Mouse (Mus musculus): ENCODE measurements around the gene Gm28051. TPM values are rescaled to one million over a fixed set of nuclear protein-coding genes. Genes with fewer than 3 reads are reported as not detected.
A peak's percentile ranks its signal among the peaks of the same experiment; 100 is the strongest.

Gm28051 gene
- polyA plus RNA-seq, 1 experiment from 2014 or later = not detected

- 13% methylated on average over 4 of the region's 5 CpGs for WGBS
- H3K27ac ChIP-seq (replicated peaks; ENCODE audit: low read depth, low read length) = no peak overlapping the region
- no peaks in the 10 kb centered on the region for H3K36me3 ChIP-seq (ENCODE audit: control insufficient read depth, insufficient read depth, low read length)
- no peak overlapping the region for H3K4me3 ChIP-seq (replicated peaks; ENCODE audit: low read depth, low read length)
- no peak overlapping the region for H3K4me2 ChIP-seq (ENCODE audit: low read length)
- peaks cover 15% of the 10 kb centered on the region for H3K4me1 ChIP-seq (ENCODE audit: control insufficient read depth, insufficient read depth, low read length)
- no peak overlapping the region for H3K9ac ChIP-seq (replicated peaks; ENCODE audit: low read length)
- no peaks in the 10 kb centered on the region for H3K27me3 ChIP-seq (ENCODE audit: control insufficient read depth, insufficient read depth, low read length)
- DNase-seq (peak; percentile 70), ATAC-seq (ENCODE audit: low FRiP score, low TSS enrichment) (no peak)
- H3K9me3 ChIP-seq (ENCODE audit: control insufficient read depth, low read length) = no peaks in the 10 kb centered on the region
Observed at GRCm38 (mm10) chr12:102733381-102733780, 24.2 kb downstream of the Gm28051 start.

- peak; percentile 53 for ATAC-seq (ENCODE audit: low FRiP score, low TSS enrichment)
- WGBS = 37% methylated on average over 16 of the region's 16 CpGs
- Histone ChIP-seq H3K27ac (replicated peaks; ENCODE audit: low read depth, low read length) (peak overlapping the region; percentile 80), H3K36me3 (ENCODE audit: control insufficient read depth, insufficient read depth, low read length) (no peaks in the 10 kb centered on the region), H3K4me3 (replicated peaks; ENCODE audit: low read depth, low read length) (peak overlapping the region; percentile 11; the same call in 1 of the 2 replicates), H3K27me3 (ENCODE audit: control insufficient read depth, insufficient read depth, low read length) (no peaks in the 10 kb centered on the region), H3K9ac (replicated peaks; ENCODE audit: low read length) (no peak overlapping the region), H3K4me1 (ENCODE audit: control insufficient read depth, insufficient read depth, low read length) (peaks cover 15% of the 10 kb centered on the region), H3K4me2 (ENCODE audit: low read length) (peak overlapping the region; percentile 46), H3K9me3 (ENCODE audit: control insufficient read depth, low read length) (no peaks in the 10 kb centered on the region)
- DNase-seq = peak; percentile 25
Observed at GRCm38 (mm10) chr12:102730798-102731619, 26.6 kb downstream of the Gm28051 start.

- Histone ChIP-seq H3K27me3 (ENCODE audit: control insufficient read depth, insufficient read depth, low read length) (no peaks in the 10 kb centered on the region), H3K4me3 (replicated peaks; ENCODE audit: low read depth, low read length) (peak overlapping the region; percentile 16), H3K9ac (replicated peaks; ENCODE audit: low read length) (no peak overlapping the region; the same call in 1 of the 2 replicates), H3K4me1 (ENCODE audit: control insufficient read depth, insufficient read depth, low read length) (peaks cover 15% of the 10 kb centered on the region), H3K9me3 (ENCODE audit: control insufficient read depth, low read length) (no peaks in the 10 kb centered on the region), H3K4me2 (ENCODE audit: low read length) (peak overlapping the region; percentile 46), H3K27ac (replicated peaks; ENCODE audit: low read depth, low read length) (peak overlapping the region; percentile 80), H3K36me3 (ENCODE audit: control insufficient read depth, insufficient read depth, low read length) (no peaks in the 10 kb centered on the region)
- peak; percentile 97 for ATAC-seq (ENCODE audit: low FRiP score, low TSS enrichment)
- peak; percentile 95 for DNase-seq
- 33% methylated on average over 26 of the region's 26 CpGs for WGBS
Observed at GRCm38 (mm10) chr12:102729855-102730797, 27.4 kb downstream of the Gm28051 start.

GRCm38 (mm10) chr12:102725761-102726175 is 31.8 kb downstream of the Gm28051 start:
- H3K27ac ChIP-seq (replicated peaks; ENCODE audit: low read depth, low read length) = no peak overlapping the region
- DNase-seq (no peak), ATAC-seq (ENCODE audit: low FRiP score, low TSS enrichment) (no peak)
- H3K9ac ChIP-seq (replicated peaks; ENCODE audit: low read length) = no peak overlapping the region
- WGBS = 91% methylated on average over 7 of the region's 7 CpGs
- H3K4me3 ChIP-seq (replicated peaks; ENCODE audit: low read depth, low read length) = no peak overlapping the region
- no peaks in the 10 kb centered on the region for H3K36me3 ChIP-seq (ENCODE audit: control insufficient read depth, insufficient read depth, low read length)
- H3K4me2 ChIP-seq (ENCODE audit: low read length) = no peak overlapping the region
- no peaks in the 10 kb centered on the region for H3K27me3 ChIP-seq (ENCODE audit: control insufficient read depth, insufficient read depth, low read length)
- no peaks in the 10 kb centered on the region for H3K9me3 ChIP-seq (ENCODE audit: control insufficient read depth, low read length)
- H3K4me1 ChIP-seq (ENCODE audit: control insufficient read depth, insufficient read depth, low read length) = peaks cover 6% of the 10 kb centered on the region

GRCm38 (mm10) chr12:102725146-102725545 is 32.4 kb downstream of the Gm28051 start:
- DNase-seq (no peak), ATAC-seq (ENCODE audit: low FRiP score, low TSS enrichment) (no peak)
- WGBS = 92% methylated on average over 6 of the region's 6 CpGs
- Histone ChIP-seq H3K4me2 (ENCODE audit: low read length) (no peak overlapping the region), H3K36me3 (ENCODE audit: control insufficient read depth, insufficient read depth, low read length) (no peaks in the 10 kb centered on the region), H3K4me3 (replicated peaks; ENCODE audit: low read depth, low read length) (no peak overlapping the region), H3K4me1 (ENCODE audit: control insufficient read depth, insufficient read depth, low read length) (0 out of 2 replicates have a peak, but pooled peaks cover 3% of the 10 kb centered on the region), H3K27ac (replicated peaks; ENCODE audit: low read depth, low read length) (no peak overlapping the region), H3K9ac (replicated peaks; ENCODE audit: low read length) (no peak overlapping the region), H3K27me3 (ENCODE audit: control insufficient read depth, insufficient read depth, low read length) (no peaks in the 10 kb centered on the region), H3K9me3 (ENCODE audit: control insufficient read depth, low read length) (no peaks in the 10 kb centered on the region)

- no peaks in the 10 kb centered on the region for H3K4me1 ChIP-seq (ENCODE audit: control insufficient read depth, insufficient read depth, low read length)
- 87% methylated on average over 6 of the region's 6 CpGs for WGBS
- no peaks in the 10 kb centered on the region for H3K36me3 ChIP-seq (ENCODE audit: control insufficient read depth, insufficient read depth, low read length)
- no peaks in the 10 kb centered on the region for H3K9me3 ChIP-seq (ENCODE audit: control insufficient read depth, low read length)
- H3K4me3 ChIP-seq (replicated peaks; ENCODE audit: low read depth, low read length) = no peak overlapping the region
- no peak overlapping the region for H3K4me2 ChIP-seq (ENCODE audit: low read length)
- no peak for DNase-seq
- ATAC-seq (ENCODE audit: low FRiP score, low TSS enrichment) = no peak
- H3K27ac ChIP-seq (replicated peaks; ENCODE audit: low read depth, low read length) = no peak overlapping the region
- no peaks in the 10 kb centered on the region for H3K27me3 ChIP-seq (ENCODE audit: control insufficient read depth, insufficient read depth, low read length)
- H3K9ac ChIP-seq (replicated peaks; ENCODE audit: low read length) = no peak overlapping the region
Observed at GRCm38 (mm10) chr12:102723861-102724260, 33.7 kb downstream of the Gm28051 start.

GRCm38 (mm10) chr12:102722966-102723365 is 34.6 kb downstream of the Gm28051 start:
- 66% methylated on average over 8 of the region's 8 CpGs for whole genome bisulfite sequencing
- ATAC-seq (ENCODE audit: low FRiP score, low TSS enrichment) = no peak
- no peak overlapping the region for H3K4me3 ChIP-seq (replicated peaks; ENCODE audit: low read depth, low read length)
- no peak overlapping the region for H3K4me2 ChIP-seq (ENCODE audit: low read length)
- H3K36me3 ChIP-seq (ENCODE audit: control insufficient read depth, insufficient read depth, low read length) = no peaks in the 10 kb centered on the region
- no peaks in the 10 kb centered on the region for H3K4me1 ChIP-seq (ENCODE audit: control insufficient read depth, insufficient read depth, low read length)
- H3K9me3 ChIP-seq (ENCODE audit: control insufficient read depth, low read length) = no peaks in the 10 kb centered on the region
- H3K27ac ChIP-seq (replicated peaks; ENCODE audit: low read depth, low read length) = no peak overlapping the region
- H3K9ac ChIP-seq (replicated peaks; ENCODE audit: low read length) = no peak overlapping the region
- no peak for DNase-seq
- no peaks in the 10 kb centered on the region for H3K27me3 ChIP-seq (ENCODE audit: control insufficient read depth, insufficient read depth, low read length)

GRCm38 (mm10) chr12:102722451-102722850 is 35.1 kb downstream of the Gm28051 start:
- Histone ChIP-seq H3K9ac (replicated peaks; ENCODE audit: low read length) (no peak overlapping the region), H3K9me3 (ENCODE audit: control insufficient read depth, low read length) (no peaks in the 10 kb centered on the region), H3K4me1 (ENCODE audit: control insufficient read depth, insufficient read depth, low read length) (no peaks in the 10 kb centered on the region), H3K4me3 (replicated peaks; ENCODE audit: low read depth, low read length) (no peak overlapping the region), H3K4me2 (ENCODE audit: low read length) (no peak overlapping the region), H3K27me3 (ENCODE audit: control insufficient read depth, insufficient read depth, low read length) (no peaks in the 10 kb centered on the region), H3K27ac (replicated peaks; ENCODE audit: low read depth, low read length) (no peak overlapping the region), H3K36me3 (ENCODE audit: control insufficient read depth, insufficient read depth, low read length) (no peaks in the 10 kb centered on the region)
- no peak for ATAC-seq (ENCODE audit: low FRiP score, low TSS enrichment)
- 60% methylated on average over 11 of the region's 11 CpGs for WGBS
- no peak for DNase-seq

All from midbrain, embryonic 14.5 days (tissue).